Comparison of ENCODE assay signal across 8 mouse cellular contexts in genomic region chr3:133314475-133314874, GRCm38 (mm10). TPM values are rescaled to one million over a fixed set of nuclear protein-coding genes. Genes with fewer than 3 reads are reported as not detected.
DNase-seq lines count a peak whose midpoint lies in the region; ATAC-seq and TF ChIP-seq lines count a peak whose summit lies in the region.
"Had no signal": no experiment of that assay in that cellular context is flagged by ENCODE, and none has a peak within 500 bp of the region (broad histone marks: within the 10 kb centered on the region; RNA-seq: fewer than 3 reads in every experiment).

No protein-coding gene starts in this region.

- WGBS in spleen, adult 2 months, result 19% methylated on average over 6 of the region's 6 CpGs

- no peak overlapping the region for H3K4me3 ChIP-seq in spleen, adult 2 months (ENCODE audit: extremely low read depth, insufficient read depth, insufficient read length)
- H3K4me3 ChIP-seq: limb, embryonic 13.5 days had no signal

- no peaks in the 10 kb centered on the region; the same call in 1 of the 2 replicates for H3K4me1 ChIP-seq in spleen, adult 2 months (ENCODE audit: control insufficient read depth, insufficient read depth, insufficient read length)

- no peak for TF ChIP-seq POLR2A in brain, embryonic 14.5 days (IDR thresholded peaks at IDR 0.05; ENCODE audit: borderline replicate concordance, extremely low read depth, insufficient read depth, insufficient read length, poor library complexity, severe bottlenecking)
- TF ChIP-seq POLR2A in spleen, adult 2 months (IDR thresholded peaks at IDR 0.05; ENCODE audit: low read depth, low read length), result no peak

- peak; percentile 61 for ATAC-seq in megakaryocyte, adult 5-6 weeks (ENCODE audit: poor library complexity, severe bottlenecking)

- H3K27ac ChIP-seq in spleen, adult 2 months (ENCODE audit: insufficient read depth, low read length), result no peak overlapping the region
- H3K27ac ChIP-seq: limb, embryonic 13.5 days had no signal

- H3K27me3 ChIP-seq in spleen, adult 2 months (ENCODE audit: control insufficient read depth, insufficient read depth, low read length), result no peaks in the 10 kb centered on the region
- H3K27me3 ChIP-seq: limb, embryonic 13.5 days had no signal

- peak; percentile 82 for TF ChIP-seq CTCF in brain, embryonic 14.5 days (IDR thresholded peaks at IDR 0.05; ENCODE audit: borderline replicate concordance, extremely low read depth, insufficient read depth, insufficient read length)
- TF ChIP-seq CTCF in spleen, adult 2 months (IDR thresholded peaks at IDR 0.05; ENCODE audit: extremely low read depth, insufficient read depth, insufficient read length, insufficient replicate concordance), result peak; percentile 89; the same call in 1 of the 2 replicates

- peak; percentile 86 to 89 for DNase-seq in B cell, adult 2 months
- DNase-seq in CD8-positive naive resting alpha-beta T cell, adult 2 months (ENCODE audit: low read depth in 2 of 2, low spot score in 2 of 2), result peak; percentile 77
- DNase-seq in brain, embryonic 14.5 days (ENCODE audit: low read depth), result peak; percentile 78
- peak; percentile 67 to 75 for DNase-seq in frontal cortex, postnatal 36 days (ENCODE audit: low spot score in 2 of 2)
- peak; percentile 58 to 81 for DNase-seq in layer of hippocampus, adult 18-20 months (ENCODE audit: low spot score in 2 of 2)
- peak; percentile 47 to 82 for DNase-seq in spleen, adult 2 months (ENCODE audit: low read depth in 1 of 2, low spot score in 2 of 2)

- H3K36me3 ChIP-seq in spleen, adult 2 months (ENCODE audit: control insufficient read depth, insufficient read depth, low read length), result no peaks in the 10 kb centered on the region
- H3K36me3 ChIP-seq: limb, embryonic 13.5 days had no signal

RNA-seq across cellular contexts. Expression of gene Ppa2, which starts 4.6 kb away (rescaled TPM):
- 34.5 and 41.8 TPM in 2 replicates for polyA plus RNA-seq in brain, embryonic 14.5 days (2012; rRNA removed)
- total RNA-seq in layer of hippocampus, adult 18-20 months (2021), result 10 to 100 TPM; 45.8 to 55.9 TPM
- total RNA-seq in megakaryocyte, adult 5-6 weeks (2015), result 41.6 and 47.2 TPM in 2 replicates
- total RNA-seq in megakaryocyte, adult 5-6 weeks (2017), result 38.1 and 43.8 TPM in 2 replicates
- polyA plus RNA-seq in spleen, adult 2 months (2012; rRNA removed), result 14.6 and 21.2 TPM in 2 replicates
